Mouse (Mus musculus) ES-E14 (cell line): ENCODE results near the gene Nedd8.

ENCODE experiments used
- CHD2 ChIP-seq: IDR thresholded peaks from 2 replicates; pipeline ENCODE4 v1.6.1; 2014; ENCODE audit warnings: mild to moderate bottlenecking, low read depth, low read length, inconsistent platforms
- HCFC1 ChIP-seq: IDR thresholded peaks from 2 replicates; pipeline ENCODE4 v1.6.1; 2012; ENCODE audit warnings: low read length, inconsistent platforms, borderline replicate concordance; ENCODE audit not compliant: insufficient read depth
- MAFK ChIP-seq: IDR thresholded peaks from 2 replicates; pipeline ENCODE4 v1.6.1; 2014; ENCODE audit warnings: mild to moderate bottlenecking, low read depth, low read length, inconsistent platforms; ENCODE audit not compliant: insufficient read depth
- ZC3H11A ChIP-seq: IDR thresholded peaks from 2 replicates; pipeline ENCODE4 v1.6.1; 2012; ENCODE audit warnings: low read depth, mild to moderate bottlenecking, inconsistent platforms, low read length, borderline replicate concordance
- ZNF384 ChIP-seq: IDR thresholded peaks from 2 replicates; pipeline ENCODE4 v1.6.1; 2012; ENCODE audit warnings: low read depth, low read length, inconsistent platforms

DNA sequence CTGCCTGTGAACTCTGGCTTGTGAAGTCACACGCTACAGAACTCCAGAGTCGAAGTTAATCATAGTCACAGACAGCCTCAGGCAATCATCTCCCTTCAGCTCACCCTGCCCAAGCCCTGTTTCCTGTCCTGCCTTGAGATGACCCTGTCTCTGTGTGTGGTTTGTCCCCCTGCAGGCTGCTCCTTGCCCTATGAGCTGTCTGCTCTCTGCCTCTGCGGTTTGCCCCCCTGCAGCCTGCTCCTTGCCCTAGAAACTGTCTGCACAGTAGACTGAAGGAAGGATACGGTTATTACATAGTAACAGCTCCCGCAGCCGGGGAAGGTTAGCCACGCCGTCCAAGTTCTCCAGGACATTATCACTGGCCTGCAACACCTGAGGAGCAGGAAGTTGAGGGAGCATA lies 45.0 kb upstream of the Nedd8 start:
- TF ChIP-seq ZC3H11A: no peak
- TF ChIP-seq MAFK: no peak
- TF ChIP-seq ZNF384: no peak
- TF ChIP-seq HCFC1: no peak
- TF ChIP-seq CHD2: no peak
